ENCODE assay signal across 17 mouse cellular contexts in genomic region chr9:27090801-27091775, GRCm38 (mm10).
DNase-seq lines count a peak whose midpoint lies in the region; ATAC-seq and TF ChIP-seq lines count a peak whose summit lies in the region.
"Had no signal": no experiment of that assay in that cellular context is flagged by ENCODE, and none has a peak within 500 bp of the region (broad histone marks: within the 10 kb centered on the region; RNA-seq: fewer than 3 reads in every experiment).

No protein-coding gene starts in this region.

- no peak overlapping the region for H3K27ac ChIP-seq in hindbrain, embryonic 16.5 days (ENCODE audit: low read depth, low read length)
- no peak overlapping the region for H3K27ac ChIP-seq in hindbrain, embryonic 11.5 days (ENCODE audit: low read depth, low read length)
- H3K27ac ChIP-seq: embryonic facial prominence, embryonic 13.5 days; gastrocnemius, adult 2 months; hindbrain, embryonic 13.5 days; lung, embryonic 15.5 days; neural tube, embryonic 12.5 days had no signal

- no peak for TF ChIP-seq CTCF in brain, embryonic 14.5 days (IDR thresholded peaks at IDR 0.05; ENCODE audit: borderline replicate concordance, extremely low read depth, insufficient read depth, insufficient read length)

- DNase-seq in cerebellum, adult 11-12 months, result peak; percentile 45
- no peak for DNase-seq in hindbrain, embryonic 11.5 days (ENCODE audit: low spot score)
- DNase-seq in brain, embryonic 14.5 days (ENCODE audit: low read depth), result peak; percentile 86
- DNase-seq in layer of hippocampus, adult 8-10 months (ENCODE audit: low spot score in 2 of 2), result peak; percentile 68 to 72
- no peak for DNase-seq in retina, postnatal 1 day
- no peak for DNase-seq in ovary, postnatal 14 days (ENCODE audit: low spot score)
- DNase-seq: adrenal gland, adult 8-10 months; gastrocnemius, adult 2 months; kidney, adult 2 months; liver had no signal

- H3K4me3 ChIP-seq in hindbrain, embryonic 16.5 days (ENCODE audit: low read length), result no peak overlapping the region
- H3K4me3 ChIP-seq in hindbrain, embryonic 11.5 days (ENCODE audit: low read depth, low read length), result no peak overlapping the region
- H3K4me3 ChIP-seq: embryonic facial prominence, embryonic 13.5 days; gastrocnemius, adult 2 months; heart, embryonic 12.5 days; hindbrain, embryonic 13.5 days; lung, embryonic 15.5 days; neural tube, embryonic 12.5 days had no signal

- WGBS in hindbrain, embryonic 16.5 days, result 82% methylated on average over 13 of the region's 13 CpGs
- WGBS in hindbrain, embryonic 11.5 days, result 92% methylated on average over 13 of the region's 13 CpGs

- no peak for TF ChIP-seq POLR2A in brain, embryonic 14.5 days (IDR thresholded peaks at IDR 0.05; ENCODE audit: borderline replicate concordance, extremely low read depth, insufficient read depth, insufficient read length, poor library complexity, severe bottlenecking)

- H3K4me1 ChIP-seq in hindbrain, embryonic 16.5 days (ENCODE audit: control insufficient read depth, insufficient read depth, low read depth, low read length), result no peaks in the 10 kb centered on the region
- H3K4me1 ChIP-seq in hindbrain, embryonic 11.5 days (replicated peaks; ENCODE audit: control insufficient read depth, insufficient read depth, low read length), result no peaks in the 10 kb centered on the region
- H3K4me1 ChIP-seq: embryonic facial prominence, embryonic 13.5 days; heart, embryonic 12.5 days; hindbrain, embryonic 13.5 days; lung, embryonic 15.5 days; neural tube, embryonic 12.5 days had no signal

- H3K4me2 ChIP-seq in hindbrain, embryonic 16.5 days (ENCODE audit: low read length), result no peak overlapping the region
- H3K4me2 ChIP-seq in hindbrain, embryonic 11.5 days (replicated peaks; ENCODE audit: low read depth, low read length), result no peak overlapping the region
- H3K4me2 ChIP-seq: embryonic facial prominence, embryonic 13.5 days; heart, embryonic 12.5 days; hindbrain, embryonic 13.5 days; lung, embryonic 15.5 days; neural tube, embryonic 12.5 days had no signal

- H3K27me3 ChIP-seq in hindbrain, embryonic 16.5 days (replicated peaks; ENCODE audit: control insufficient read depth, insufficient read depth, low read length), result no peaks in the 10 kb centered on the region
- no peaks in the 10 kb centered on the region for H3K27me3 ChIP-seq in hindbrain, embryonic 11.5 days (ENCODE audit: control insufficient read depth, insufficient read depth, low read length)
- H3K27me3 ChIP-seq: embryonic facial prominence, embryonic 13.5 days; heart, embryonic 12.5 days; hindbrain, embryonic 13.5 days; lung, embryonic 15.5 days; neural tube, embryonic 12.5 days had no signal

- no peak overlapping the region for H3K9ac ChIP-seq in hindbrain, embryonic 16.5 days (ENCODE audit: low read depth, low read length)
- H3K9ac ChIP-seq in hindbrain, embryonic 11.5 days (ENCODE audit: low read depth, low read length), result no peak overlapping the region
- H3K9ac ChIP-seq: embryonic facial prominence, embryonic 13.5 days; heart, embryonic 12.5 days; hindbrain, embryonic 13.5 days; lung, embryonic 15.5 days; neural tube, embryonic 12.5 days had no signal

- peaks cover 36% of the 10 kb centered on the region for H3K36me3 ChIP-seq in hindbrain, embryonic 16.5 days (ENCODE audit: control insufficient read depth, insufficient read depth, low read length)
- H3K36me3 ChIP-seq in hindbrain, embryonic 11.5 days (ENCODE audit: control insufficient read depth, insufficient read depth, low read length), result peaks cover 9% of the 10 kb centered on the region; the same call in 1 of the 2 replicates

- ATAC-seq in cerebellum, adult (ENCODE audit: insufficient number of reproducible peaks, low FRiP score, low TSS enrichment), result no peak
- ATAC-seq in hindbrain, embryonic 16.5 days, result peak; percentile 60; the same call in 1 of the 2 replicates
- no peak for ATAC-seq in hindbrain, embryonic 11.5 days (ENCODE audit: low FRiP score)

- H3K9me3 ChIP-seq in hindbrain, embryonic 16.5 days (ENCODE audit: control insufficient read depth, low read length), result no peaks in the 10 kb centered on the region
- H3K9me3 ChIP-seq in hindbrain, embryonic 11.5 days (ENCODE audit: control insufficient read depth, low read length), result no peaks in the 10 kb centered on the region
- H3K9me3 ChIP-seq: embryonic facial prominence, embryonic 13.5 days; heart, embryonic 12.5 days; hindbrain, embryonic 13.5 days; lung, embryonic 15.5 days; neural tube, embryonic 12.5 days had no signal

Comparison
In these comparisons a context has a peak if more than half of its experiments do, and no peak if none do; other contexts are left out.
1. DNase-seq: peak in cerebellum, adult 11-12 months (single experiment), brain, embryonic 14.5 days (single experiment) and layer of hippocampus, adult 8-10 months (2 of 2); none in hindbrain, embryonic 11.5 days (single experiment), retina, postnatal 1 day (single experiment) and ovary, postnatal 14 days (single experiment).